Mouse (Mus musculus) erythroblast, adult 5-6 weeks (primary cell): ENCODE data around the gene Trim60. TPM values are rescaled to one million over a fixed set of nuclear protein-coding genes. Genes with fewer than 3 reads are reported as not detected.
"Not testable (repeated sequence)": the region's sequence is repeated elsewhere in the genome, so short reads cannot be mapped to it uniquely, and the experiment has no call there.

ENCODE experiments used
- ATAC-seq: replicated peaks from 2 replicates; pipeline ENCODE4 v1.8.0; 2016; ENCODE audit warnings: moderate number of reproducible peaks, mild to moderate bottlenecking, moderate TSS enrichment, inconsistent platforms; ENCODE audit not compliant: poor library complexity, low FRiP score, severe bottlenecking
- total RNA-seq, 2 experiments: library from RNA; stranded (forward) in 1 of 2; stranded (reverse) in 1 of 2; fragments of 150-400 nt in 1 of 2; fragments of 200-764, 138-1000 nt in 1 of 2; gene quantifications; 2 replicates each; pipeline versions ENCODE4 v1.2.3 to v1.2.4; 2015 to 2017; ENCODE audit warnings: low replicate concordance in 2 of 2

Trim60 gene
- total RNA-seq, 2 experiments from 2014 or later: not detected

DNA sequence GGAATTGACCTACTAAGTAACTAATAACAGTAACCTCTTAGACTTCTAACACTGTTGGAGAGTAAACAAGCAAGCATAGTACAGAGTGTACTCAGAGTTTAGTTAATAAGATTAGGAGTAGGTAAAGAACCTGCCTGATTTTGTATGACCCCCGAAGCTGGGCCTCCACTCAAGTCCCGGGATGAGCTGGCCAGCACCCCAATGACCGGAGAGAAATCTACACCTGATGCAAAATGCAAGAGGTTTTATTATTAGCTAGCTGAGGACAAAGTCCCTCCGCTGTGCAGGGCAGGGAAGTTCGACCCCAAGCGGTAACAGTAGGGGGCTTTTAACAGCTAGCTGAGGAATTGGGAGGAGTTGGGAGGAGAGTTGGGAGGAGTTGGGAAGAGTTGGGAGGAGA lies 10.8 kb downstream of the Trim60 start:
- ATAC-seq: not testable (repeated sequence)

DNA sequence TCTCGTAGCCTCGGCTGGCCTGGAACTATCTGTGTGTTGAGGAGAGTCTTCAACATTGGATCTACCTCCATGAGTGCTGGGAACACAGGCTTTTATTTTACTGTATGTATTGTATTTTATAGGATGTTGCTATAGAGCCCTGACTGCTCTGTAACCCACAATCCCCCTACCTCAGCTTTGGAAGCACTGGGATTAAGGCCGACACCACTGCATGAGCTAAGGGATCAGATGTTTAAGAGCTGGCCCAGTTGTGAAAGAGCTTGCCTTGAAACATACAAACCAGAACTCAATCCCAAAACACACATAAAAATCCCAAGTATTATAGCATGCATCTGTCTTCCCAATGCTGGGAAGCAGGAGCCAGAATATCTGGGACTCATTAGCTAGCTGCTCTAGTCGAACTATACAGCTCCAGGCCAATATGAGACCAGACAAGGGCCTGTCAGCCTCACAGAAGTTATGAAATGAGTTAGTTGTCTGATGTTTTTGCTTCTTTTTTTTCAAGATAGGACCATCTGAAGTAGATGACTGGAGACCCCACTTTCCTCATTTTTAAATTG lies 19.5 kb downstream of the Trim60 start:
- ATAC-seq: no peak

DNA sequence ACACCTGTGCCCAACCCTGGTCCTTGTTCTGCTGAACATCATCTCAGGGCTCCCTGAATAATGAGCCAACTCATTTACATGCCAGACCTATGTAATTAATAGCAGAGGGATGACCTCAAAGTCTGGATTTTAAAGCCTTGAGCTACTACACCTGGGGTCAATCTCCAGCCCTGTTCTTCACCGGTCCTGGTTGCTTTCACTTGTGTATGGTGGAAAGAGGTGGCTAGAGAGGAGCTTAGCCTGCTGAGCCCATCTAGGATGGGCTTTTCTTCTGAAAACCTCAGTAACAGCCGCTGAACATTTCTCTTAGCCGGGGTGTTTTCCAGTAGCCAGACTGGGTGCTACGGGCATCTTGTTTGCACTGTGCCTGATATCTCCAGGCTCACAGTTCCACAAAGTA lies 30.7 kb downstream of the Trim60 start, which contains the start of gene Trim75:
Gene Trim75 (minus strand): TSS at position 101 of the 400 bp plus-strand sequence.
- no peak for ATAC-seq

DNA sequence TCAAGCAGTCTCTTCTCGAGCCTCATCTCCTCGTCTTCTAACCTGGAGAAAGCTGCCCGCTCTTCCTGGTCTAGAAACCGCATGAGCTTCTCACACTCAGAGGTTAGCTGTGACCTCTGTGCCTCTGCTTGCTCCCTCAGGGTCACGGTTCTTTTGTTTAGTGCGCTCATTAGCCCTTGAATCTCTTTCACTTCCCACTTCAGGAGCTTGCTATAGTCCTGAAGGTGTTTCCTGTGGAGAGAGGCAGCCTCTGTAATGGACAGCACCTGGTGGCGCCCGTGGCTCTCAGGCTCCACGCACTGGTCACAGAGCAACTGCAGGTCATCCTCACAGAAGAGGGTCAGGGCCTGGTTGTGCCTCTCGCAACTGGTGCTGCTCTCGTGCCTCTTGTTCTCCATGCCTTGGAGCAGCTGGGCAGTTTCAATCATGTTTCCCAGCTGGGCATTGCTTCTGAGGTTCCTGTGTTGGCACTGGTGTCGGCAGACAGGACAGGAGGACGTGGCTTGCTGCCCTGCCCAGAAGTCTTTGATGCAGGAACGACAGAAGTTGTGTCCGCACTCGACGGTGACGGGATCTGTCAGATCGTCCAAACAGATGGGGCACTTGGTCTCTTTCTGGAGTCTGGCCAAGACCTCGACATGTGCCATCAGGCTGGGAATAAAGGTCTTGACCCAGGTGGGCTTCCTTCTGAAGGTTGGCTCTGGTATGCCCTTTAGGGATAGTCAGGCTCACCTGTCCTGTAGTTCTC lies 35.1 kb downstream of the Trim60 start:
- no peak for ATAC-seq

DNA sequence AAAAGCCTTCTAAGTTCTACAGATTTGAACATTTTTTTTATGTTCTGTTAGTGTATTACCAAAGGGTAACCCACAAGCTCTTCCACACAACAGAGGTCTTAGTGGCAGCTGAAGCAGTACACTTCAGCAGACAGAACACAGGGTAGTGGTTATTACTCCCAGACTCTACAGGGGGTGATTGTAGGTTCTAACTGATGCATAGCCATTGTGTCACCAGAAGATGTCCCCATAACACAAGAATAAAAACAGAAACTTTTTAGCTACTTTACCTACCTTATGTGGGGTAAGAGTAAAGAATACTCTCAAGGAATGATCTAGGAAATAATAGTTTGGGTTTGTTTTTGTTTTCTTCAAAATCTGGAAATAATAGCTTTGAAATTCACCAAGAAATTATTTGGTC lies 55.5 kb downstream of the Trim60 start:
- ATAC-seq: no peak

DNA sequence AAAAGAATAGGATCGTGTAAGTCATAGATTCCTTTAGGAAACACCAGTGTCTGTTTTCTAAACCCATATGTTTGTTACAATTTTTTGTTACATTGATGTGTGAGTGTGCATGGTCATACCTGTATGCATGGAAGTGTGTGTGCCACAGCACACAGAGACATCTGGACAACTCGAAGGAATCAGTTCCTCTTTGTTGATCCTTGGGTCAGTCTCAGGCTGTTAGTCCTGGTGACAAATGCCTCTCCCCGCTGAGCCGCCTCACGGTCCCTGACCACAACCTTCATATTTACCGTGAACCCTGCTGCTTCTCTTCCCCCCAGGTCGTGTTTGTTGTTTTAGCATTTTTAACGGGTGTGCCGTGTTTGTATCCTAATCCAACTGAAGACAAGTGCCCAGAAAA lies 59.4 kb downstream of the Trim60 start:
- ATAC-seq: no peak

DNA sequence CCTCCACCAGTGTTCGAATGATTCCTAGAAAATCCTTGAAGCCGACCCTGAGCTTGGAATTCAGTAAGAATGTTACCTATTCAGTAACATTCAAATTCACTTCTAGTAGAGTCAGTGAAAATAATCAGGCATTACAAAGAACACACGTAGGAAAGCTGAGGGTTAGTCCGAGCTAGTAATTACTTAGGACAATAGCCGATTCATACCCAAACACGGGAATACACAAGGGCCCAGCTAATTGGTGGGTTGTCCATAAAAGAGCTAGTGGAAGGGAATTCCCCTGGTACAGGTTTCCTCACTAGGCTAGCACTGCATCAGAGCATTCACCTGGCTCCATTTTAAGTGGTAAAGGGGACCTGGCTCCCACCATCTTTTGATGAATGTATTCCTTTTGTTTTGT lies 66.3 kb downstream of the Trim60 start:
- ATAC-seq: no peak

Other genes with a start within 250 kb of the Trim60 start
- 4.8 and 5.0 TPM in 2 replicates for gene Klhl2, start 168.6 kb downstream of the Trim60 start, total RNA-seq (2015; ENCODE audit: low replicate concordance)
- gene Klhl2, start 168.6 kb downstream of the Trim60 start, total RNA-seq (2017; ENCODE audit: low replicate concordance): 3.1 and 3.6 TPM in 2 replicates
- gene Tmem192, start 71.4 kb downstream of the Trim60 start, total RNA-seq (2015; ENCODE audit: low replicate concordance): 10.9 and 14.6 TPM in 2 replicates
- gene Tmem192, start 71.4 kb downstream of the Trim60 start, total RNA-seq (2017; ENCODE audit: low replicate concordance): 0.56 and 1.7 TPM in 2 replicates
- gene Trim75, start 30.8 kb downstream of the Trim60 start, total RNA-seq (2015; ENCODE audit: low replicate concordance): not detected in 2 replicates
- gene Trim75, start 30.8 kb downstream of the Trim60 start, total RNA-seq (2017; ENCODE audit: low replicate concordance): not detected in 2 replicates
- gene Trim61, start 61 bp downstream of the Trim60 start, total RNA-seq (2015; ENCODE audit: low replicate concordance): not detected in 2 replicates
- gene Trim61, start 61 bp downstream of the Trim60 start, total RNA-seq (2017; ENCODE audit: low replicate concordance): not detected in 2 replicates
- gene Apela, start 18.8 kb upstream of the Trim60 start, total RNA-seq (2015; ENCODE audit: low replicate concordance): not detected in 2 replicates
- gene Apela, start 18.8 kb upstream of the Trim60 start, total RNA-seq (2017; ENCODE audit: low replicate concordance): not detected in 2 replicates
- not detected in 2 replicates for gene Gm10663, start 56.4 kb upstream of the Trim60 start, total RNA-seq (2015; ENCODE audit: low replicate concordance)
- not detected in 2 replicates for gene Gm10663, start 56.4 kb upstream of the Trim60 start, total RNA-seq (2017; ENCODE audit: low replicate concordance)
- not detected in 2 replicates for gene BC030870, start 111.0 kb upstream of the Trim60 start, total RNA-seq (2015; ENCODE audit: low replicate concordance)
- gene BC030870, start 111.0 kb upstream of the Trim60 start, total RNA-seq (2017; ENCODE audit: low replicate concordance): not detected in 2 replicates